Mouse (Mus musculus) induced T-regulatory cell, adult 2 months (primary cell): ENCODE results near the gene Filip1l.
A peak's percentile ranks its signal among the peaks of the same experiment; 100 is the strongest.

ENCODE experiments used
- DNase-seq: peaks from one replicate; pipeline ENCODE4 v3.0.0-alpha.2; 2012; ENCODE audit warnings: low read depth

Gene Filip1l

GRCm38 (mm10) chr16:57484043-57484795 lies 131.3 kb downstream of the Filip1l start:
- DNase-seq = no peak

GRCm38 (mm10) chr16:57485265-57485664 lies 132.4 kb downstream of the Filip1l start:
- no peak for DNase-seq

GRCm38 (mm10) chr16:57486266-57486665 lies 133.4 kb downstream of the Filip1l start:
- DNase-seq = no peak

- no peak for DNase-seq
Observed at GRCm38 (mm10) chr16:57488661-57489060, 135.8 kb downstream of the Filip1l start.

- DNase-seq = no peak
Observed at GRCm38 (mm10) chr16:57490691-57491090, 137.8 kb downstream of the Filip1l start.

- peak; percentile 40 for DNase-seq
Observed at GRCm38 (mm10) chr16:57491853-57492252, 139.0 kb downstream of the Filip1l start.

GRCm38 (mm10) chr16:57495476-57496203 lies 142.7 kb downstream of the Filip1l start:
- DNase-seq = peak; percentile 81

GRCm38 (mm10) chr16:57496437-57497173 lies 143.7 kb downstream of the Filip1l start:
- no peak for DNase-seq

GRCm38 (mm10) chr16:57500851-57501250 lies 148.0 kb downstream of the Filip1l start:
- DNase-seq = peak; percentile 43

- no peak for DNase-seq
Observed at GRCm38 (mm10) chr16:57502230-57502629, 149.3 kb downstream of the Filip1l start.

- no peak for DNase-seq
Observed at GRCm38 (mm10) chr16:57502761-57503160, 149.9 kb downstream of the Filip1l start.

GRCm38 (mm10) chr16:57504728-57505127 lies 151.8 kb downstream of the Filip1l start:
- no peak for DNase-seq

GRCm38 (mm10) chr16:57506133-57506532 lies 153.2 kb downstream of the Filip1l start:
- no peak for DNase-seq

GRCm38 (mm10) chr16:57508351-57508750 lies 155.5 kb downstream of the Filip1l start:
- no peak for DNase-seq

GRCm38 (mm10) chr16:57509099-57509498 lies 156.2 kb downstream of the Filip1l start:
- DNase-seq = no peak

- DNase-seq = no peak
Observed at GRCm38 (mm10) chr16:57513562-57513961, 160.7 kb downstream of the Filip1l start.

GRCm38 (mm10) chr16:57514371-57514770 lies 161.5 kb downstream of the Filip1l start:
- no peak for DNase-seq

GRCm38 (mm10) chr16:57515636-57516035 lies 162.7 kb downstream of the Filip1l start:
- no peak for DNase-seq

GRCm38 (mm10) chr16:57525046-57525445 lies 172.2 kb downstream of the Filip1l start:
- no peak for DNase-seq

GRCm38 (mm10) chr16:57525476-57525875 lies 172.6 kb downstream of the Filip1l start:
- no peak for DNase-seq

GRCm38 (mm10) chr16:57526893-57527292 lies 174.0 kb downstream of the Filip1l start:
- no peak for DNase-seq

- DNase-seq = no peak
Observed at GRCm38 (mm10) chr16:57528457-57528856, 175.6 kb downstream of the Filip1l start.

- no peak for DNase-seq
Observed at GRCm38 (mm10) chr16:57530547-57530946, 177.7 kb downstream of the Filip1l start.
